Mouse (Mus musculus) liver, embryonic 14.5 days (tissue): ENCODE data around the gene Rps11.

Experiments used
- CTCF ChIP-seq: IDR thresholded peaks from 2 replicates; pipeline ENCODE4 v1.5.1; 2016; ENCODE audit warnings: antibody characterized with exemption, low read depth, control low read depth
- EP300 ChIP-seq: IDR thresholded peaks from 2 replicates; pipeline ENCODE4 v1.6.1; 2016; ENCODE audit warnings: antibody characterized with exemption, low read depth

GRCm38 (mm10) chr7:45075405-45075804, 48.8 kb downstream of the Rps11 start:
- no peak for TF ChIP-seq CTCF
- TF ChIP-seq EP300 = no peak
